Mouse (Mus musculus) lung, postnatal 0 days (tissue): ENCODE measurements around the gene Cmtm5. TPM values are rescaled to one million over a fixed set of nuclear protein-coding genes. Genes with fewer than 3 reads are reported as not detected.
A peak's percentile ranks its signal among the peaks of the same experiment; 100 is the strongest.

Experiments
- ATAC-seq: fragments of 200-750 bp; cut with Nextera tagmentation; 2 replicates; pipeline ENCODE4 v1.8.0; 2017; ENCODE audit warnings: moderate library complexity
- DNase-seq: peaks from one replicate; pipeline ENCODE4 v3.0.0-alpha.2; 2016; ENCODE audit warnings: low spot score
- H3K27ac ChIP-seq: fragments of 300-500 bp; sonication (generic); 2 replicates; pipeline ENCODE4 v1.5.1; 2014; ENCODE audit warnings: antibody characterized with exemption, mild to moderate bottlenecking, low read length, mixed read lengths
- H3K27me3 ChIP-seq: fragments of 300-500 bp; sonication (generic); replicated peaks from 2 replicates; pipeline ENCODE4 v1.6.1; 2014; ENCODE audit warnings: low read length, mixed read lengths; ENCODE audit not compliant: insufficient read depth
- H3K36me3 ChIP-seq: fragments of 300-500 bp; sonication (generic); 2 replicates; pipeline ENCODE4 v1.6.1; 2014; ENCODE audit warnings: low read length, mixed read lengths; ENCODE audit not compliant: insufficient read depth
- H3K4me1 ChIP-seq: fragments of 300-500 bp; sonication (generic); 2 replicates; pipeline ENCODE4 v1.6.1; 2014; ENCODE audit warnings: antibody characterized with exemption, low read depth, low read length, mixed read lengths; ENCODE audit not compliant: insufficient read depth
- H3K4me2 ChIP-seq: fragments of 300-500 bp; sonication (generic); replicated peaks from 2 replicates; pipeline ENCODE4 v1.6.1; 2014; ENCODE audit warnings: low read depth, mild to moderate bottlenecking, low read length, moderate library complexity, mixed read lengths
- H3K4me3 ChIP-seq: fragments of 300-500 bp; sonication (generic); 2 replicates; pipeline ENCODE4 v1.5.1; 2014; ENCODE audit warnings: low read depth, low read length
- H3K9ac ChIP-seq: fragments of 300-500 bp; sonication (generic); replicated peaks from 2 replicates; pipeline ENCODE4 v1.6.1; 2014; ENCODE audit warnings: low read depth, mild to moderate bottlenecking
- H3K9me3 ChIP-seq: fragments of 300-500 bp; sonication (generic); 2 replicates; pipeline ENCODE4 v1.6.1; 2016; ENCODE audit warnings: low read length, mixed read lengths
- CTCF ChIP-seq: IDR thresholded peaks from 2 replicates; pipeline ENCODE4 v1.5.1; 2016; ENCODE audit warnings: antibody characterized with exemption, mild to moderate bottlenecking
- EP300 ChIP-seq: IDR thresholded peaks from 2 replicates; pipeline ENCODE4 v1.6.1; 2016; ENCODE audit warnings: antibody characterized with exemption, mild to moderate bottlenecking, control low read depth
- WGBS: fragments of 180-500 bp; shearing (Covaris S2); extraction: QIAGEN DNeasy Blood & Tissue Kit; methylation state at CpG from one replicate; pipeline ENCODE4 v1.1.7; 2014; 5-methylcytosine and 5-hydroxymethylcytosine counted together
- polyA plus RNA-seq: library from polyadenylated mRNA; unstranded; fragments of >200 nt; fragmentation: Nextera tagmentation; extraction: Ambion mirVana; gene quantifications from 2 replicates; pipeline ENCODE4 v1.2.1, GENCODE M21; 2015

Gene Cmtm5
- polyA plus RNA-seq, 1 experiment from 2014 or later: 0.21 TPM

GRCm38 (mm10) chr14:54920076-54920685, 15.9 kb upstream of the Cmtm5 start:
- no peak for DNase-seq
- Histone ChIP-seq H3K27me3 (0 out of 2 replicates have a peak, but pooled peaks cover 3% of the 10 kb centered on the region), H3K4me2 (no peak overlapping the region), H3K36me3 (no peaks in the 10 kb centered on the region), H3K4me3 (no peak overlapping the region), H3K27ac (no peak overlapping the region), H3K9ac (no peak overlapping the region), H3K9me3 (no peaks in the 10 kb centered on the region), H3K4me1 (no peaks in the 10 kb centered on the region; the same call in 1 of the 2 replicates)
- 88% methylated on average over 16 of the region's 16 CpGs for WGBS
- no peak for ATAC-seq
- TF ChIP-seq EP300: no peak
- TF ChIP-seq CTCF: no peak

- TF ChIP-seq CTCF (no peak), EP300 (no peak)
- DNase-seq (peak; percentile 77), ATAC-seq (peak; percentile 61)
- Histone ChIP-seq H3K27me3 (0 out of 2 replicates have a peak, but pooled peaks cover 5% of the 10 kb centered on the region), H3K9ac (no peak overlapping the region), H3K4me1 (no peaks in the 10 kb centered on the region; the same call in 1 of the 2 replicates), H3K4me3 (peak overlapping the region; percentile 52; the same call in 1 of the 2 replicates), H3K9me3 (no peaks in the 10 kb centered on the region), H3K4me2 (peak overlapping the region; percentile 90), H3K36me3 (no peaks in the 10 kb centered on the region), H3K27ac (peak overlapping the region; percentile 72)
- 39% methylated on average over 7 of the region's 7 CpGs for WGBS
These were observed 11.3 kb upstream of the Cmtm5 start for GRCm38 (mm10) chr14:54924641-54925348.

- H3K9ac ChIP-seq: peak within 1 kb of the TSS; percentile 37
- H3K4me1 ChIP-seq: no peaks in the 10 kb centered on the region; the same call in 1 of the 2 replicates
- H3K36me3 ChIP-seq: no peaks in the 10 kb centered on the region
- H3K4me2 ChIP-seq: peak within 1 kb of the TSS; percentile 90
- ATAC-seq (peak; percentile 73), DNase-seq (peak; percentile 78)
- WGBS: 5% methylated on average over 45 of the region's 57 CpGs
- H3K27me3 ChIP-seq: 0 out of 2 replicates have a peak, but pooled peaks cover 5% of the 10 kb centered on the region
- no peak for TF ChIP-seq CTCF
- TF ChIP-seq EP300: no peak
- peak within 1 kb of the TSS; percentile 52 for H3K4me3 ChIP-seq
- peak within 1 kb of the TSS; percentile 72 for H3K27ac ChIP-seq
- no peaks in the 10 kb centered on the region for H3K9me3 ChIP-seq
These were observed 10.4 kb upstream of the Cmtm5 start, which contains the start of gene Efs for GRCm38 (mm10) chr14:54925349-54926342. Gene Efs (minus strand): TSS chr14:54926126.

- H3K27me3 ChIP-seq: 0 out of 2 replicates have a peak, but pooled peaks cover 5% of the 10 kb centered on the region
- H3K9ac ChIP-seq: peak overlapping the region; percentile 37
- peak; percentile 51 for ATAC-seq
- peak overlapping the region; percentile 52 for H3K4me3 ChIP-seq
- WGBS: 1% methylated on average over 42 of the region's 58 CpGs
- H3K36me3 ChIP-seq: no peaks in the 10 kb centered on the region
- TF ChIP-seq CTCF: no peak
- TF ChIP-seq EP300: no peak
- peak overlapping the region; percentile 90 for H3K4me2 ChIP-seq
- peak; percentile 58 for DNase-seq
- H3K27ac ChIP-seq: peak overlapping the region; percentile 72
- H3K4me1 ChIP-seq: no peaks in the 10 kb centered on the region; the same call in 1 of the 2 replicates
- H3K9me3 ChIP-seq: no peaks in the 10 kb centered on the region
These were observed 9.5 kb upstream of the Cmtm5 start for GRCm38 (mm10) chr14:54926401-54927158.

- peak; percentile 22 for DNase-seq
These were observed 8.8 kb upstream of the Cmtm5 start for GRCm38 (mm10) chr14:54927296-54927695.

More at GRCm38 (mm10) chr14:54927296-54927695, 8.8 kb upstream of the Cmtm5 start:
- no peaks in the 10 kb centered on the region for H3K9me3 ChIP-seq
- H3K4me1 ChIP-seq: no peaks in the 10 kb centered on the region; the same call in 1 of the 2 replicates
- 22% methylated on average over 7 of the region's 7 CpGs for WGBS
- H3K36me3 ChIP-seq: no peaks in the 10 kb centered on the region
- no peak for ATAC-seq
- peak overlapping the region; percentile 90 for H3K4me2 ChIP-seq
- peak overlapping the region; percentile 52; the same call in 1 of the 2 replicates for H3K4me3 ChIP-seq
- 0 out of 2 replicates have a peak, but pooled peaks cover 5% of the 10 kb centered on the region for H3K27me3 ChIP-seq
- TF ChIP-seq EP300 (no peak), CTCF (no peak)
- peak overlapping the region; percentile 37; the same call in 1 of the 2 replicates for H3K9ac ChIP-seq
- 0 out of 2 replicates have a peak overlapping the region, but pooled peaks have one; percentile 72 for H3K27ac ChIP-seq
